Mouse (Mus musculus) limb, embryonic 13.5 days (tissue): ENCODE results near the gene Apom. TPM values are rescaled to one million over a fixed set of nuclear protein-coding genes. Genes with fewer than 3 reads are reported as not detected.

Source experiments
- ATAC-seq: fragments of 200-750 bp; cut with Nextera tagmentation; 2 replicates; pipeline ENCODE4 v1.8.0; 2017; ENCODE audit warnings: low read depth, moderate number of reproducible peaks, moderate TSS enrichment; ENCODE audit not compliant: low FRiP score
- H3K27ac ChIP-seq: fragments of 300-500 bp; sonication (generic); 2 replicates; pipeline ENCODE4 v1.5.1; 2015; ENCODE audit warnings: inconsistent platforms, mild to moderate bottlenecking, moderate library complexity
- H3K27me3 ChIP-seq: fragments of 300-500 bp; sonication (generic); 2 replicates; pipeline ENCODE4 v1.6.1; 2015; ENCODE audit warnings: mild to moderate bottlenecking, inconsistent platforms
- H3K36me3 ChIP-seq: fragments of 300-500 bp; sonication (generic); 2 replicates; pipeline ENCODE4 v1.6.1; 2015; ENCODE audit warnings: inconsistent platforms, mild to moderate bottlenecking, moderate library complexity
- H3K4me1 ChIP-seq: fragments of 300-500 bp; sonication (generic); 2 replicates; pipeline ENCODE4 v1.6.1; 2015; ENCODE audit warnings: inconsistent platforms
- H3K4me2 ChIP-seq: fragments of 300-500 bp; sonication (generic); replicated peaks from 2 replicates; pipeline ENCODE4 v1.6.1; 2015; ENCODE audit warnings: inconsistent platforms, mild to moderate bottlenecking, moderate library complexity
- H3K4me3 ChIP-seq: fragments of 300-500 bp; sonication (generic); 2 replicates; pipeline ENCODE4 v1.5.1; 2015; ENCODE audit warnings: moderate library complexity, mild to moderate bottlenecking, inconsistent platforms
- H3K9ac ChIP-seq: fragments of 300-500 bp; sonication (generic); 2 replicates; pipeline ENCODE4 v1.6.1; 2015; ENCODE audit warnings: mild to moderate bottlenecking, inconsistent platforms
- H3K9me3 ChIP-seq: fragments of 300-500 bp; sonication (generic); 2 replicates; pipeline ENCODE4 v1.6.1; 2016; ENCODE audit warnings: inconsistent platforms
- WGBS: fragments of 180-500 bp; shearing (Covaris S2); methylation state at CpG from one replicate; pipeline ENCODE4 v1.1.7; 2015; 5-methylcytosine and 5-hydroxymethylcytosine counted together
- polyA plus RNA-seq: library from polyadenylated mRNA; unstranded; fragments of >200 nt; fragmentation: Nextera tagmentation; extraction: Ambion mirVana; gene quantifications from 2 replicates; pipeline ENCODE4 v1.2.1, GENCODE M21; 2015

The Apom gene
- polyA plus RNA-seq, 1 experiment from 2014 or later = not detected

DNA sequence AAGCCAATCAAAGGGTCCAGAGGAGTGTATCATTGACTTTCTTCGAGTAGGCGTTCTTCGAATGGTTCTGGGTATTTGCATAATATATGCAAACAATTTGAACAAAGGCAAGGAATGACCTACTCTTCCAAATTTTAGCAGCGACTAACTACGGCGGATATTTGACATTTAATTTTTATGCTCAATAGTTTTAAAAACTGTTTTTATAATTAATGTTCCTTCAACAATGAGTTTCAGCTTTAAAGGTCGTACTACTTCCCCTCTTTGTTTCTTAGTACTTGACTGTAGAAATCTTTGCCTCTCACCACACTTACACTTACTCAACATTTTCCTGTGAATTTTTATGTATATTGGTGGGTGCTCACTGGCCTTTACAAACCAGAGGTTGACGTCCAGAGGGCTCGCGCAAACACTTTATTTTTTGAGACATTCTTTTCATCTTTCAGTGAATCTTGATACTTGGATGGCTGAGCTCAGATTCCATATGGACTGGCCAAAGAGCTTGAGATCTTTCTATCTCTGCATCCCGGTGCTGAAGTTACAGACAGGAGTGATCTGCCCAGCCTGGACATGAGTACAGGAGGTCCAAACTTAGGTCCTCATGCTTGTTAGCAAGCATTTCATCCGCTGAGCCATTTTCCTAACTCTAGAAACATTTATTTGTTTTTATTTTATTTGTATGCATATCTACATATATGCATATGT lies 33.8 kb upstream of the Apom start:
- Histone ChIP-seq H3K27ac (peak overlapping the region; percentile 95), H3K4me1 (peaks cover 33% of the 10 kb centered on the region), H3K4me2 (peak overlapping the region; percentile 65), H3K4me3 (peak overlapping the region; percentile 100), H3K9me3 (no peaks in the 10 kb centered on the region), H3K9ac (peak overlapping the region; percentile 64), H3K36me3 (peaks cover 24% of the 10 kb centered on the region), H3K27me3 (no peaks in the 10 kb centered on the region)
- ATAC-seq = no peak
- 24% methylated on average over 12 of the region's 12 CpGs for WGBS

DNA sequence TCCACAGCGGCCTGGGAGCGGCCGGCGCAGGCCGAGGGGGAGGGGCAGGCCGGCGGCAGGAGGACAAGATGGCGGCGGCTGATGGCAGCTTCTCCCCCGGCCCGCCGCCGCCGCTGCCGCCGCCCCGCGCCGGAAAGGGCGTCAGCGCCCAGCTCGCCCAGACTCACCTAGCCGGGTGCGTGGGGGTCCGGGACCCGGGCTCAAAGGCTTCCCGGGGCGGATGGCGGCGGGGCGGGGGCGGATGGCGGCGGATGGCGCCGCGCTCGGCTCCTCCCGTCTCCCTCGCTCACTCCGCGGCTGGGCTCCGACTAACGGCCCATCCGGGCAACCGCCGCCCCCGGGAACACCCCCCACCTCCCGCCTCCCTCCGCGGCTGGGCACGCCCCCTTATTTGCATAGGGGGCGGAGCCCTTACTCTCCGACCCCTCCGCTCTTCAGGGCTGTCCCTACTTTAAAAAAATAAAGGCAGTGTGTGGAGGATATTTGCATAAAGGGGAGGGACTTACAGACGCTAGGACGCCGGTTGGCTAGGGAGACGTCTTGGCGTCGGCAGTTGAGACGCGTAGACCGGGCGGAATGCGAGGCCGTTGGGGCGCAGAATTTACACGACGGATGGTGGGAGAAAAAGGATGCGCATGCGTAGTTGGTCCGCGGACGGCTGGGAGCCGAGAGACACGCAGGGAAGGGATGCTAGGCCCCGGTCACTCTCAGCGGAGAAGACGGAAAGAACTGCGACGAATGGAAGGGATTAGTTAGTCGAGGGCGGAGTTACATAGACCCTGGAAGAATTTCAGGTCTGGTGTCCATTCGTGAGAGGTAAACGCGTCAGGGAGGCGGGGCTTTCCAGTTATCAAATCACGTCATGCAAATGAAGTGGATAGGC lies 33.0 kb upstream of the Apom start, which contains the start of gene Prrc2a:
Prrc2a (minus strand) TSS at position 330 of the 883 bp plus-strand sequence.
- H3K4me1 ChIP-seq = peaks cover 33% of the 10 kb centered on the region
- no peaks in the 10 kb centered on the region for H3K27me3 ChIP-seq
- peak within 1 kb of the TSS; percentile 100 for H3K4me3 ChIP-seq
- H3K27ac ChIP-seq = peak within 1 kb of the TSS; percentile 95
- peaks cover 32% of the 10 kb centered on the region for H3K36me3 ChIP-seq
- peak within 1 kb of the TSS; percentile 100 for H3K9ac ChIP-seq
- under 1% methylated on average over 72 of the region's 89 CpGs for whole genome bisulfite sequencing
- peak within 1 kb of the TSS; percentile 99 for H3K4me2 ChIP-seq
- no peaks in the 10 kb centered on the region for H3K9me3 ChIP-seq
- ATAC-seq = peak; percentile 98

DNA sequence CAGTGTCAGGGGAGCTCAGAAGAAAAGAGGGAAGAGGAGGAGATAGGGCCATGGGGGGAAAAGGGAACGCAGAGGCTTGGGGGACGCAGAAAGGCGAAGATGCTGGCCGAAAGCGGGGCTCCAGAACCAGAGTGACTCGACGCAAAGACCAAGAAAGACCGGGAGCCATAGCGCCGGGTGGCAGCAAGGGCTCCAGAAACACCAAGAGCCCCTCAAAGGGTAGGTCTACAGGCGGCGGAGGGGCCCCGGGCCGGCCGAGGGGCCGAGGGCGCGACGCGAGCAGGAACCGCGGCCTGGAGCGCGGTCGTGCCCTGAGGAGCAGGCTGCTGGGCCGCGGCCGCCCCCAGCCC lies 32.3 kb upstream of the Apom start:
- H3K4me2 ChIP-seq = peak overlapping the region; percentile 99
- H3K4me3 ChIP-seq = peak overlapping the region; percentile 100
- no peaks in the 10 kb centered on the region for H3K27me3 ChIP-seq
- ATAC-seq = no peak
- H3K36me3 ChIP-seq = peaks cover 38% of the 10 kb centered on the region
- peaks cover 33% of the 10 kb centered on the region for H3K4me1 ChIP-seq
- no peaks in the 10 kb centered on the region for H3K9me3 ChIP-seq
- peak overlapping the region; percentile 95 for H3K27ac ChIP-seq
- peak overlapping the region; percentile 100 for H3K9ac ChIP-seq
- under 1% methylated on average over 17 of the region's 28 CpGs for WGBS

DNA sequence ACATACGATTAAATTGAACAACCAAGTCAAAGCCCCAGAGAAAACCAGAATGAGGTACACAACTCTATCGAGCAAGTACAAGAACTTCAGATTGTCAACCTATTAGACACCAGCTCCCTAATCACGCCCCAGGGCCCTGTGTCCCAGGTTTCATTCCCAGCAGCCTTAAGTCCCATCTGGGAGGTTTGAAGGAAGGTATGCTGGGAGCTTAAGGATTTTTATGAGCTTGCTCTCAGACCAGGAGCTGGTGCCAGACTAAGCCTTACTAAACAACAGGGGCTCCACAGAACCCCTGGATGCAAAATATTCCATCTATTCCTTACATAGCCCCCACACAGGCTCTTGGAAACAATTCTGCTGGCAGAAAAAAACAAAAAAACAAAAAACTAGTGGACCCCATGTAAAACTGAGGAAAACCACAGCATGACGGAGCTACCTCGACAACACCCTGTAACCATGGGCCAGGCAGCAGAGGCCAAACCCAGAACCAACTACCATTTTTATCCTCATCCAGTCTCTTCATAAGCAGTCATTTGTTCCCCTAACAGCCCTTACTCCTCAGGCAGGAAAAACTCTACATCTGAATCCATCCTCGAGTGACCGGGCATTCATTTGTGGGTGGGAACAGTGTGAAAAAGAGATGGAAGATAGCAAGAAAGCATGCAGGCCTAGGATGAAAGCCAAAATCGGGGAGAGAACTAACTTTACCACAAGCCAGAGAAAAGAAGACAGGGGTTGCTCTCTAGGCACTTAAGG lies 31.7 kb upstream of the Apom start:
- Histone ChIP-seq H3K9ac (peak overlapping the region; percentile 100), H3K9me3 (no peaks in the 10 kb centered on the region), H3K27ac (peak overlapping the region; percentile 95), H3K36me3 (peaks cover 45% of the 10 kb centered on the region), H3K4me1 (peaks cover 33% of the 10 kb centered on the region), H3K4me2 (peak overlapping the region; percentile 99), H3K27me3 (no peaks in the 10 kb centered on the region), H3K4me3 (peak overlapping the region; percentile 100)
- WGBS = 9% methylated on average over 8 of the region's 8 CpGs
- ATAC-seq = no peak

GRCm38 (mm10) chr17:35162730-35163129 lies 30.9 kb upstream of the Apom start:
- WGBS = 53% methylated on average over 12 of the region's 12 CpGs
- no peaks in the 10 kb centered on the region for H3K27me3 ChIP-seq
- H3K27ac ChIP-seq = no peak overlapping the region
- no peak for ATAC-seq
- H3K4me1 ChIP-seq = peaks cover 33% of the 10 kb centered on the region
- H3K4me2 ChIP-seq = peak overlapping the region; percentile 99
- H3K4me3 ChIP-seq = peak overlapping the region; percentile 100
- H3K9ac ChIP-seq = peak overlapping the region; percentile 100
- H3K9me3 ChIP-seq = no peaks in the 10 kb centered on the region
- H3K36me3 ChIP-seq = peaks cover 52% of the 10 kb centered on the region

GRCm38 (mm10) chr17:35162121-35162520 lies 30.3 kb upstream of the Apom start:
- H3K27ac ChIP-seq = no peak overlapping the region
- WGBS = 78% methylated on average over 14 of the region's 14 CpGs
- no peak for ATAC-seq
- peaks cover 33% of the 10 kb centered on the region for H3K4me1 ChIP-seq
- peak overlapping the region; percentile 100; the same call in 1 of the 2 replicates for H3K4me3 ChIP-seq
- H3K36me3 ChIP-seq = peaks cover 58% of the 10 kb centered on the region
- H3K4me2 ChIP-seq = peak overlapping the region; percentile 99
- no peaks in the 10 kb centered on the region for H3K27me3 ChIP-seq
- H3K9ac ChIP-seq = peak overlapping the region; percentile 100
- no peaks in the 10 kb centered on the region for H3K9me3 ChIP-seq

GRCm38 (mm10) chr17:35161421-35161820 lies 29.6 kb upstream of the Apom start:
- H3K4me3 ChIP-seq = 0 out of 2 replicates have a peak overlapping the region, but pooled peaks have one; percentile 100
- no peaks in the 10 kb centered on the region for H3K27me3 ChIP-seq
- no peak overlapping the region for H3K9ac ChIP-seq
- H3K4me1 ChIP-seq = peaks cover 32% of the 10 kb centered on the region
- no peak for ATAC-seq
- no peaks in the 10 kb centered on the region for H3K9me3 ChIP-seq
- no peak overlapping the region for H3K4me2 ChIP-seq
- peaks cover 65% of the 10 kb centered on the region for H3K36me3 ChIP-seq
- H3K27ac ChIP-seq = no peak overlapping the region
- WGBS = 85% methylated on average over 11 of the region's 11 CpGs

DNA sequence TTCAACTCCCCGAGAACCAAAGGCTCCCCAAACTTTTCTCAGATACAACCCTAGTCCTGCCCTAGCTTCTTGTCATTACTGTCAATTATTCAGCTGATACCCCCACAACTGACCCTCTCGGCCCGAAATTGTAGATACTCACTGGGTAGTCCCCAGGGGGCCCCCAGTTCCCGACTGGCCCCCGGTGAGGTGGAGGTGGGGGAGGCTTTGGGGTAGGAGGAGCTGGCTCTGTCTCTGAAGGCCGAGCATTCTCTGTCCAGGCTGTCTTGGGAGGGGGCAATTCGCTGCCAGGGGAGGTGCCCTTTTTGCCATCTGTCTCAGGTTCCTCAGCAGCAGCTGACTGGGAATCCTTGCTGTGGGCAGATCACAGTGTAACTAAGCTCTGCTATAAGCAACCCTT lies 27.8 kb upstream of the Apom start:
- ATAC-seq = no peak
- Histone ChIP-seq H3K4me3 (no peak overlapping the region), H3K4me2 (no peak overlapping the region), H3K36me3 (peaks cover 83% of the 10 kb centered on the region), H3K27me3 (no peaks in the 10 kb centered on the region), H3K9ac (no peak overlapping the region), H3K4me1 (peaks cover 30% of the 10 kb centered on the region), H3K9me3 (no peaks in the 10 kb centered on the region), H3K27ac (no peak overlapping the region)
- WGBS = 91% methylated on average over 7 of the region's 7 CpGs

DNA sequence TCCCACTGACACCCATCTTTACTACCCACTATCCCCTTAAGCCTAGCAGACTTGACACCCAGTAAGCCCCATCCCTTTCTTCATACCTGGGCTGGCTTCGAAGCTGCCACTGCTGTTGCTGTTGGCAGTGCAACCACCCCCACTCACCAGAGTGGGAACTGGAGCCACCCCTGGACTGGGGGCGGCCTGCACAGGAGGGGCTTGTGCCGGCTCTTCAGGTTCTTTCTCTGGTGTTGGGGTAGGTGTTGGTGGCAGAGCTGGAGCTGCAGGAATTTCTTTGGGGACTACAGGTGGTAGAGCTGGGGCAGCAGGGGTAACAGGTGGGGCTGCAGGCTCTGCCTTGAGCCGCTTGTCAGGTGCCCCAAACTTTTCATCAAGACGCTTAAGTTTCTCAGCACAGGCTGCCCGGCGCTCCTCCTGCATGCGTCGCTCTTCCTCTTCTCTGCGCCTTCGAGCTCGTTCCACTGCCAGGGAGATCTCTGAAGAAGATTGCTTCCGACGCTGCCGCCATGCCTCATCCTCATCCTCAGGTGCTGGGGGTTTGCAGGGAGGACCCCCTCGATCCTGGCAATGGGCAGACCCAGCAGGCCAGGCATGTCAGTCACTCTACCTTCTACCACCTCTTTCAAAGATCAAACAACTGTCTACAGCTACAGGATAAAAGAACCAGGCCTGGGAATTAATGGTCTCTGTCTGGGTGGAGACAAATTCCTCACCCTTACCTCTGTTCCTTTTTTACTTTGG lies 27.2 kb upstream of the Apom start:
- no peak overlapping the region for H3K4me3 ChIP-seq
- H3K9ac ChIP-seq = no peak overlapping the region; the same call in 1 of the 2 replicates
- H3K36me3 ChIP-seq = peaks cover 89% of the 10 kb centered on the region
- no peaks in the 10 kb centered on the region for H3K27me3 ChIP-seq
- no peaks in the 10 kb centered on the region for H3K9me3 ChIP-seq
- H3K4me1 ChIP-seq = peaks cover 33% of the 10 kb centered on the region
- ATAC-seq = no peak
- H3K4me2 ChIP-seq = no peak overlapping the region
- no peak overlapping the region for H3K27ac ChIP-seq
- WGBS = 95% methylated on average over 16 of the region's 16 CpGs

DNA sequence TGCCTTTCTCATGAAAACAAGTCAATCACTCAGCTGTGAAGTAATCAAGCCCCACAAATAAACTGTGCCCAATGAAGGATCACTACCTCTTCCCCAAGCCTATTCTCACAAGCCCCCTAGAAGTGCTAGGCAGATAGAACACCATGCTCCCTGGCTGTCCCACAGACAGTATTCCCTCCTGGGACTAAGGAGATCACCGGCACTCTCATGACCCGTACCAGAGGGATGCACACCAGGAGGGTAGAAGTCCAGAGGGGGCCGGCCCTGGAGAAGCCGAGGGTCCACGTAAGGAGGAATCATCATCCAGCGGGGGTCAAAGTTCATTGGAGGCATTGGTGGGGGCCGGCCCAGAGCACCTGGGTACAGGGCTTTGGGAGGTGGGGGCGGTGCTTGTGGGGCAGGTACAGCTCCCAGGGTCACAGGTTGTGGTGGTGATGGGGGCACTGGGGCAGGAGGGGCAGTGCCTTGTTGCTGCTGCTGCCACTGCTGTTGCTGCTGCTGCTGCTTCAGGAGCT lies 25.9 kb upstream of the Apom start:
- no peak for ATAC-seq
- WGBS = 93% methylated on average over 8 of the region's 8 CpGs
- no peaks in the 10 kb centered on the region for H3K27me3 ChIP-seq

GRCm38 (mm10) chr17:35157254-35157653 lies 25.4 kb upstream of the Apom start:
- Histone ChIP-seq H3K27me3 (no peaks in the 10 kb centered on the region), H3K9me3 (no peaks in the 10 kb centered on the region), H3K4me2 (no peak overlapping the region), H3K9ac (no peak overlapping the region), H3K4me1 (peaks cover 20% of the 10 kb centered on the region), H3K27ac (no peak overlapping the region), H3K36me3 (peaks cover 100% of the 10 kb centered on the region), H3K4me3 (no peak overlapping the region)
- 96% methylated on average over 8 of the region's 8 CpGs for WGBS
- no peak for ATAC-seq

More for the DNA sequence above, 25.9 kb upstream of the Apom start:
- H3K4me1 ChIP-seq = peaks cover 25% of the 10 kb centered on the region
- H3K36me3 ChIP-seq = peaks cover 100% of the 10 kb centered on the region
- H3K4me3 ChIP-seq = no peak overlapping the region
- H3K27ac ChIP-seq = no peak overlapping the region
- H3K9me3 ChIP-seq = no peaks in the 10 kb centered on the region
- H3K4me2 ChIP-seq = no peak overlapping the region
- H3K9ac ChIP-seq = no peak overlapping the region
